Mouse (Mus musculus): Measurements from ENCODE around the gene Gm20547. TPM values are rescaled to one million over a fixed set of nuclear protein-coding genes. Genes with fewer than 3 reads are reported as not detected.
A peak's percentile ranks its signal among the peaks of the same experiment; 100 is the strongest.

The Gm20547 gene
- polyA plus RNA-seq, 1 experiment from 2014 or later, result not detected

GRCm38 (mm10) chr17:34855825-34856224 is 26.0 kb downstream of the Gm20547 start:
- no peaks in the 10 kb centered on the region for H3K9me3 ChIP-seq (ENCODE audit: control insufficient read depth, low read length)
- H3K4me2 ChIP-seq (ENCODE audit: low read depth, low read length, severe bottlenecking), result no peak overlapping the region
- H3K27ac ChIP-seq (ENCODE audit: low read depth, low read length), result no peak overlapping the region
- H3K36me3 ChIP-seq (ENCODE audit: control insufficient read depth, insufficient read depth, low read length), result peaks cover 19% of the 10 kb centered on the region
- 43% methylated on average over 3 of the region's 3 CpGs for WGBS
- DNase-seq (ENCODE audit: low spot score), result no peak
- peaks cover 8% of the 10 kb centered on the region; the same call in 1 of the 2 replicates for H3K4me1 ChIP-seq (replicated peaks; ENCODE audit: control insufficient read depth, insufficient read depth, low read length)
- H3K27me3 ChIP-seq (ENCODE audit: control insufficient read depth, insufficient read depth, low read length), result no peaks in the 10 kb centered on the region
- H3K4me3 ChIP-seq (ENCODE audit: low read depth, low read length), result no peak overlapping the region
- no peak for ATAC-seq (replicated peaks; ENCODE audit: low FRiP score)
- no peak overlapping the region for H3K9ac ChIP-seq (ENCODE audit: low read length)

- Histone ChIP-seq H3K27ac (ENCODE audit: low read depth, low read length) (no peak overlapping the region), H3K4me1 (replicated peaks; ENCODE audit: control insufficient read depth, insufficient read depth, low read length) (peaks cover 9% of the 10 kb centered on the region; the same call in 1 of the 2 replicates), H3K4me2 (ENCODE audit: low read depth, low read length, severe bottlenecking) (no peak overlapping the region), H3K9me3 (ENCODE audit: control insufficient read depth, low read length) (no peaks in the 10 kb centered on the region), H3K9ac (ENCODE audit: low read length) (no peak overlapping the region), H3K36me3 (ENCODE audit: control insufficient read depth, insufficient read depth, low read length) (peaks cover 19% of the 10 kb centered on the region), H3K4me3 (ENCODE audit: low read depth, low read length) (no peak overlapping the region), H3K27me3 (ENCODE audit: control insufficient read depth, insufficient read depth, low read length) (no peaks in the 10 kb centered on the region)
- no peak for DNase-seq (ENCODE audit: low spot score)
- no peak for ATAC-seq (replicated peaks; ENCODE audit: low FRiP score)
- 86% methylated on average over 3 of the region's 3 CpGs for WGBS
Measured at GRCm38 (mm10) chr17:34854761-34855160, 27.1 kb downstream of the Gm20547 start.

- ATAC-seq (replicated peaks; ENCODE audit: low FRiP score) (no peak), DNase-seq (ENCODE audit: low spot score) (no peak)
- H3K27me3 ChIP-seq (ENCODE audit: control insufficient read depth, insufficient read depth, low read length), result no peaks in the 10 kb centered on the region
- H3K4me1 ChIP-seq (replicated peaks; ENCODE audit: control insufficient read depth, insufficient read depth, low read length), result peaks cover 10% of the 10 kb centered on the region
- H3K9me3 ChIP-seq (ENCODE audit: control insufficient read depth, low read length), result no peaks in the 10 kb centered on the region
- H3K9ac ChIP-seq (ENCODE audit: low read length), result no peak overlapping the region
- no peak overlapping the region for H3K27ac ChIP-seq (ENCODE audit: low read depth, low read length)
- H3K4me3 ChIP-seq (ENCODE audit: low read depth, low read length), result no peak overlapping the region
- WGBS, result 78% methylated on average over 8 of the region's 8 CpGs
- H3K36me3 ChIP-seq (ENCODE audit: control insufficient read depth, insufficient read depth, low read length), result peaks cover 19% of the 10 kb centered on the region
- no peak overlapping the region for H3K4me2 ChIP-seq (ENCODE audit: low read depth, low read length, severe bottlenecking)
Measured at GRCm38 (mm10) chr17:34853511-34853910, 28.3 kb downstream of the Gm20547 start.

GRCm38 (mm10) chr17:34850517-34851125 is 31.2 kb downstream of the Gm20547 start:
- Histone ChIP-seq H3K27me3 (ENCODE audit: control insufficient read depth, insufficient read depth, low read length) (no peaks in the 10 kb centered on the region), H3K9ac (ENCODE audit: low read length) (peak overlapping the region; percentile 80), H3K4me1 (replicated peaks; ENCODE audit: control insufficient read depth, insufficient read depth, low read length) (peaks cover 10% of the 10 kb centered on the region), H3K36me3 (ENCODE audit: control insufficient read depth, insufficient read depth, low read length) (peaks cover 17% of the 10 kb centered on the region), H3K4me2 (ENCODE audit: low read depth, low read length, severe bottlenecking) (peak overlapping the region; percentile 90), H3K9me3 (ENCODE audit: control insufficient read depth, low read length) (no peaks in the 10 kb centered on the region), H3K4me3 (ENCODE audit: low read depth, low read length) (peak overlapping the region; percentile 63), H3K27ac (ENCODE audit: low read depth, low read length) (no peak overlapping the region)
- WGBS, result 2% methylated on average over 25 of the region's 25 CpGs
- ATAC-seq (replicated peaks; ENCODE audit: low FRiP score) (no peak), DNase-seq (ENCODE audit: low spot score) (no peak)

GRCm38 (mm10) chr17:34849722-34850516 is 31.9 kb downstream of the Gm20547 start, which contains the start of the genes Skiv2l and Nelfe:
Gene Skiv2l (minus strand): TSS chr17:34850210.
Gene Nelfe (plus strand): TSS chr17:34850391.
- Histone ChIP-seq H3K4me1 (replicated peaks; ENCODE audit: control insufficient read depth, insufficient read depth, low read length) (peaks cover 10% of the 10 kb centered on the region), H3K36me3 (ENCODE audit: control insufficient read depth, insufficient read depth, low read length) (peaks cover 17% of the 10 kb centered on the region), H3K27ac (ENCODE audit: low read depth, low read length) (no peak within 1 kb of the TSS), H3K9ac (ENCODE audit: low read length) (peak within 1 kb of the TSS; percentile 80), H3K4me2 (ENCODE audit: low read depth, low read length, severe bottlenecking) (peak within 1 kb of the TSS; percentile 90), H3K4me3 (ENCODE audit: low read depth, low read length) (peak within 1 kb of the TSS; percentile 63), H3K27me3 (ENCODE audit: control insufficient read depth, insufficient read depth, low read length) (no peaks in the 10 kb centered on the region), H3K9me3 (ENCODE audit: control insufficient read depth, low read length) (no peaks in the 10 kb centered on the region)
- ATAC-seq (replicated peaks; ENCODE audit: low FRiP score) (peak; percentile 97), DNase-seq (ENCODE audit: low spot score) (peak; percentile 99)
- WGBS, result under 1% methylated on average over 58 of the region's 65 CpGs

GRCm38 (mm10) chr17:34847615-34848014 is 34.2 kb downstream of the Gm20547 start:
- Histone ChIP-seq H3K4me2 (ENCODE audit: low read depth, low read length, severe bottlenecking) (no peak overlapping the region), H3K27me3 (ENCODE audit: control insufficient read depth, insufficient read depth, low read length) (no peaks in the 10 kb centered on the region), H3K36me3 (ENCODE audit: control insufficient read depth, insufficient read depth, low read length) (peaks cover 6% of the 10 kb centered on the region), H3K4me3 (ENCODE audit: low read depth, low read length) (no peak overlapping the region), H3K9ac (ENCODE audit: low read length) (no peak overlapping the region), H3K4me1 (replicated peaks; ENCODE audit: control insufficient read depth, insufficient read depth, low read length) (peaks cover 10% of the 10 kb centered on the region), H3K27ac (ENCODE audit: low read depth, low read length) (no peak overlapping the region), H3K9me3 (ENCODE audit: control insufficient read depth, low read length) (no peaks in the 10 kb centered on the region)
- DNase-seq (ENCODE audit: low spot score), result no peak
- no peak for ATAC-seq (replicated peaks; ENCODE audit: low FRiP score)
- WGBS, result 93% methylated on average over 7 of the region's 7 CpGs

- no peak overlapping the region for H3K4me3 ChIP-seq (ENCODE audit: low read depth, low read length)
- no peak overlapping the region for H3K9ac ChIP-seq (ENCODE audit: low read length)
- DNase-seq (ENCODE audit: low spot score) (no peak), ATAC-seq (replicated peaks; ENCODE audit: low FRiP score) (no peak)
- peaks cover 10% of the 10 kb centered on the region for H3K4me1 ChIP-seq (replicated peaks; ENCODE audit: control insufficient read depth, insufficient read depth, low read length)
- 89% methylated on average over 6 of the region's 6 CpGs for WGBS
- no peaks in the 10 kb centered on the region for H3K9me3 ChIP-seq (ENCODE audit: control insufficient read depth, low read length)
- H3K27ac ChIP-seq (ENCODE audit: low read depth, low read length), result no peak overlapping the region
- no peak overlapping the region for H3K4me2 ChIP-seq (ENCODE audit: low read depth, low read length, severe bottlenecking)
- H3K27me3 ChIP-seq (ENCODE audit: control insufficient read depth, insufficient read depth, low read length), result no peaks in the 10 kb centered on the region
- H3K36me3 ChIP-seq (ENCODE audit: control insufficient read depth, insufficient read depth, low read length), result peaks cover 2% of the 10 kb centered on the region
Measured at GRCm38 (mm10) chr17:34847192-34847591, 34.6 kb downstream of the Gm20547 start.

- H3K4me1 ChIP-seq (replicated peaks; ENCODE audit: control insufficient read depth, insufficient read depth, low read length), result peaks cover 2% of the 10 kb centered on the region; the same call in 1 of the 2 replicates
- ATAC-seq (replicated peaks; ENCODE audit: low FRiP score), result no peak
- H3K9me3 ChIP-seq (ENCODE audit: control insufficient read depth, low read length), result no peaks in the 10 kb centered on the region
- no peak overlapping the region for H3K27ac ChIP-seq (ENCODE audit: low read depth, low read length)
- WGBS, result 92% methylated on average over 13 of the region's 13 CpGs
- H3K4me2 ChIP-seq (ENCODE audit: low read depth, low read length, severe bottlenecking), result no peak overlapping the region
- no peak overlapping the region for H3K9ac ChIP-seq (ENCODE audit: low read length)
- no peak for DNase-seq (ENCODE audit: low spot score)
- no peaks in the 10 kb centered on the region for H3K27me3 ChIP-seq (ENCODE audit: control insufficient read depth, insufficient read depth, low read length)
- H3K36me3 ChIP-seq (ENCODE audit: control insufficient read depth, insufficient read depth, low read length), result peaks cover 8% of the 10 kb centered on the region
- no peak overlapping the region for H3K4me3 ChIP-seq (ENCODE audit: low read depth, low read length)
Measured at GRCm38 (mm10) chr17:34844884-34845283, 37.0 kb downstream of the Gm20547 start.
